Mouse (Mus musculus) thymus, postnatal 10 days (tissue): ENCODE measurements around the gene Fads6.

Experiments used
- DNase-seq, 2 experiments: peaks; one replicate each; pipeline ENCODE4 v3.0.0; 2021; ENCODE audit warnings: low spot score in 2 of 2

Fads6 gene

DNA sequence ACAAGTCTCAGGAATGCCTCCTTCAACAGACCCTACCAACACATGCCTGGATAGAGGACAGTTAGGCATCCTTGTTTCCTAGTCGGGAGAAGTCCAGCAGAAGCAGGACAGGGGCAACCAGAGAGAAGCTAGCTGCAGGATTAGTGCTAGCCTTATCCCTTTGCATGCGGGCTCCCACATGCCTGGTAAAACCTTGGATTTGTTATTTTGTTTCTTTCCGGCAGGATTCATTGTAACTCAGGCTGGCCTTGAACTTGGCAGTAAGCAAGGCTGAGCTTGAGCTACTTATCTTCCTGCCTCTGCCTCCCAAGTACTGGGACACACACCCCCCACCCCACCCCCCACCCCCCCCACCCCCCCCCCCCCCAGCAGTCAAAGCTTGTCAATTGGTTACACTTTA lies 46.2 kb downstream of the Fads6 start:
- no peak for DNase-seq

DNA sequence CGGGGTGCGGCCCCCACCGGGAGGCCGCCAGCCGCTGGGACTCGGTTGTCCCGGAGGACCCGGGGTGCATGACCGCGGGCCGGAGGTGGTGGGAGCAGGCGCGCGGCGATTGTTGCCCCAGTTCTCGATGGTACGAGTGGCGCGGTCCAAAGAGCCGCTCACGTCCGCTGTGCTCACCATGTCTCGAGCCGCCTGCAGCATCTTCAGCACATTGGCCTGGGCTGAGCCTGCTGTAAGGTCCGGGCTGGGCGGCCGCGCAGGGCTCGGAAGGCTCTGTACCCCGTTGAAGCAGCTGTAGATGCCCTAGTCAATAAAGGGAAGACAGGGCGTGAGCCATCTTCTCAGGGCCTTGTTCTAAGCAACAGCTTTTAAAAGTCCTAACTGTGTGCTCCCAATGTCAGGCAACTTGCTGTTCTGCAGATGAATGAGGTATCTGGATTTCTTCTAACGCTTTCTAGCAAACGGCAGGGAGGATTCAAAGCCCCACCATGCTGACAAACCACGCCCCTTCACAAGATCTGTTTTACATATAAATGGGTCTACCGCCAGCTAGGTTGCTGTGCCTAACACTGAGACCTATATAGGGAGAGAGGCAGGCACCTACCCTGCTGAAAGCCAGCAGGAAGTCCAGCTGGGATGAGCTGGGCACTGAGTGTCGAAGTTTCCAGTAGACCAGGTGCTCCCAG lies 46.9 kb downstream of the Fads6 start:
- DNase-seq: no peak

DNA sequence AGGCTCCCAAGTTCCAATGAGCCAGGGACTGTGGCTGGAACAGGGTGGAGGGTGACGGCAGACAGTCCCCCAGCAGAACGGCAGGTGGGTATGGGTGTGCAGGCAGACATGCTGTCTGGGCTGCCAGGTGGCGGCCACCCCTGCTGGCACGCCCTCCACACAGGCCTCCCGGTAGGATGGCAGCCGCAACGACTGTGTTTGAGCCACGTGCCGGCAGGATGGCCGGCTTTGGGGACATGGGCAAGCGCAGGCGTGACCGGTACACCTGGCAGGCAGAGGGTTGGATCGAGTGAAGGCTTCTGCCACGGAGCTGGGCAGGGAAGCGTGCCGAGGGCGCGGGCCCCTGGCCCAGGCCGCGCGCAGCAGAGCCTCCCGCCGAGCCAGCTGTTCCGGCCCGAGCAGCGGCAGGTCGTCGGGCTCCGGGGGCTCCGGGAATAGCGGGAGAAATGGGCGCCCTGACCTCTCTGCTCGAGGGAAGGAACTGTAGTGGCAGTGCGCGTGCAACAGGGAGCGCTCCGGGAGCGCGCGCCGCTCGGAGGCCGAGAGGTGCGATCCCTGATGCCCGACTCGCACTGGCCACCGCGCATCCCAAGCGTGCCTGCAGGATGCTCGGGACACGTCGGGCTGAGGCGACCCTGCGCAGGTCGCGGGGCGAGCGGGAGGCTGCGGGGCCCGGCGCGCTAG lies 47.6 kb downstream of the Fads6 start:
- no peak for DNase-seq

DNA sequence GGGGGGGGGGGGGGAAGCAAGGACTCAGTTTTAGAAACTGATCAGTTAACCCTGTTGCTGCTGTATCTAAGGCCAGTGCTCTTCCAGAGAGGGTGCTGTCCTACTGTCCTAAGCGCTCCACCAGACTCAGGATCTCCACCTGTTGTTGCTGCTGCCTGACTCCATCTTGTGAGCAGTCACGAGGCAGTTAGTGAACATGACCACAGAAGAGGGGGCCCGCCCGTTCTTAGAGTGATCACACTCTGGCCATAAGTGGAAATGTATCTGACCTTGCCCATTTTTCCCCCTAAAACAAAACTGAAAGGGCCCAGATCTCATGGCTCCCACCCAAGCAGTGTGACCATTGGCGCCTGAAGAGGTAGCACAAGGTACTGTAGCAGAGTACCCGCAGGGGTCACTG lies 49.5 kb downstream of the Fads6 start:
- DNase-seq: no peak

DNA sequence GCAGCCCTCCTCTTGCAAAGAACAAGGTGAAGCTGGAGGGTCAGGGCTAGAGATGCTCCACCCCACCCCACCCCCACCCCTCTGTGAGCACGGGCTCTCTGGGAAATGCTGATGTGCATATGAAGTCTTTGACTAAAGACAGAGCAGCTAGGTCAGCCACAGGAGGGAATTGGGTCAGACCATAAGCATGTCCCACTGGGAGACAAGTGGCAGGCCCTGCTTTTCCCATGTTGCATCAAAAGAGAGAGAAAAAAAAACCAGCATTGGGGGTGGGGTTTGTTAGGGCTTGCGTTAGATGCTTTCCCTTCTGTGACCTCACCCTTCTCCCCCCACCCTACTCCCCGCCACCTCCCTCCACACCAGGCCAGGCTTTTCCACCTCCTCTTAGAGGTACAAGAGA lies 50.2 kb downstream of the Fads6 start:
- no peak for DNase-seq

DNA sequence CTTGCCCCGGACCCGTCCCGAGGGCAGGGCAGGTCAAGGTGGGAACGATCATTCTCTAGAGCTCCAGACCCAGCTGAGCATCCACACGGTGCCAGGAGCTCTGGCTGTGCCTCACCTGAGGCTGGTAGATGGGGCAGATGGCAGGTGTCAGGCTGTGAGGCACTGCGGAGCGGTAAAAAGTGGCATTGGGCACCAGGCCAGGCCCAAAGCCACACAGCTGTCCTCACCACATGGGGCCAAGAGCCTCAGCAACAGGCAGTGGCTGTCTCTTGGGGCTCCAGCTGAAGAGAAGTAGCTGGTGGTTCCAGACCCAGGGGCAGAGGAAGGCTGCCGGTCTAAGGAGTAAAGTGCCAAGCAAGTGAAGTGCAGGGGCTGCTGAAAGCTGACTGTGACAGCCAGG lies 51.1 kb downstream of the Fads6 start:
- no peak for DNase-seq

DNA sequence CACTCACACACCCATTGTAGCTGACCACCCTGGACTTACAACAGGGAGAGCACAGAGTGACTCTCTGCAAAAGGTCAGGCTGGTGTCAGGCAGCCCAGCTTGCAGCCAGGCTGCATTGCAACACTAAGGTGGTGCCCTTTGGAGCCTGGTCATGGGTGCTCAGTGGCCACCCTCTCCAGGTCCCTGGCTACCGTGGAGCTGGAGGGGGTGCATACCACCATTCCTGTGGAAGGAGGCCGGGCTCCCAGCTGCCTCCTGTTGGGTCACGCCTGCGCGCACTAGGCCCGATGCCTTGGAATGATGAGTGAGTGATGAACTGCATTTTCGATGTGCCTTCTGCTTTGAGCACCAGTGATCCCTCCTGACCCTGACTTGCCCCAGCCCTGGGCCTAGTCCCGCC lies 52.6 kb downstream of the Fads6 start:
- DNase-seq: no peak

DNA sequence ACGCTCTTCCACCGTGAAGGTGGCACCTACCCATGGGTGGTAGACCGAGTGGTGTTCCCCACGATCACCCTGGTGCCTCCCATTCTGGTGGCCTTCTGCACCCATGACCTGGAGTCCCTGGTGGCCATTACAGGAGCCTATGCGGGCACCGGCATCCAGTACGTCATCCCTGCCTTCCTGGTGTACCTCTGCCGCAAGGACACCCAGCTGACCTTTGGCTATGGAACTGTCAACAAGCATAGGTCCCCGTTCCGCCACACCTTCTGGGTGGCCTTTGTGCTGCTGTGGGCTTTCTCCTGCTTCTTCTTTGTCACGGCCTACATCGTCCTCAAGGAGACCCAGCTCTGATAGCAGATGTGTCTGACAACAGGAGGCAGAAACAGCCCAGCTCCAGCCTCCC lies 53.7 kb downstream of the Fads6 start:
- DNase-seq: no peak

DNA sequence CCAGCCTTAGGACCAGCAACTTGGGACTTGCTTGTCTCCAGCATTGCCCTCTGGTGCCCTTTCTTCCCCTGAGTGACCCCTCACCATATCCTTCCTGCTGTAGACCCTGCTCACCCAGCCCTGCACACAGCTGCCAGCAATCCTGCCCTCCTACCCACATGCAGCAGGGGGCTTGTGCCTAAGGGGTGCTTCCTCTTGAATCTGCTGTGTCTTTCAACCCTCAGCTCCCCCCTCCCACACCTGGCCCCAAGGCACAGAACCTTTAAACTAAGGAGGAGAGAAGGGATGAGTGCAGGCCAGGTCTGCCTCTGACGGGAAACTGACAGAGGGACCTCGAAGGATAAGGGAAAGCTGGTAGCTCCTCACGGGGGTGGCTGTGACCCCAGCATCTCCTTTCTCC lies 54.7 kb downstream of the Fads6 start:
- DNase-seq: peak; percentile 45 to 49

DNA sequence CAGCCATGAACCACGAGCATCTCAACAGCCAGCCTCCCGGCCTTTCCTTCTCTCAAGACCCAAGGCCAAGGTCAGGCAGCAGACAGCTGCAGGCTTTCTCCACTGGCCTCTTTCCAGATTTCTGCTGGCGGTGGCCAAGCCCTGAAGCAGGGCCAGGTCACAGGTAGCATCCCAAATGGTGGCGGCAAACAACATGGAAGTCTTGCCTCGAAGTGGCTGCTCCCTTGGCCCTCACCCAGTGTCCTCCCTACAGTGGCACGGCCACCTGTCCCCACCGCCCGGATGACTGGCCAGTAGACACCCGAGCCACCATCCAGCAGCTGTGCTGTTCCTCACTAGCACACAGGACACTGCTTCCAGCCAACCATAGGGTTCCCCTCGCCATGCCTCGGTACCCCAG lies 56.1 kb downstream of the Fads6 start:
- no peak for DNase-seq

DNA sequence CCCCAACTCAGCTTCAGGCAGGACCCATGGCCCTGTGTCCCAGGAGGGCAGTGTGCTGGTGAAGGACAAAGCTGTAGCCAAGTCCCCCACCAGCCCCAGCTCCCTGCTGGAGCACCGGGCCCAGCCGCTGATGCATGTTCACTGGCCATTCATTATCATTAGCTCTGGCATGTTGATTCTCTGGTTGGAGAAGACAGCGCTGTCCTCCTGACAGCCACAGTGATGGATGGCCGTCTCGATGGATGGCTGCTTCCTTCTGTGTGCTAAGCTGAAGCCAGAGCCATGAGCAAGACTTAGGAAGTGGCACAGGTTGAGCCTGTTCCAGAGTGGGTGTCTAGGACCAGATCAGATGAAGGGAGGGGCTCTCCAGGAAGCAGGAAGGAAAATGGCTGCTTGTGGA lies 60.9 kb downstream of the Fads6 start:
- no peak for DNase-seq

DNA sequence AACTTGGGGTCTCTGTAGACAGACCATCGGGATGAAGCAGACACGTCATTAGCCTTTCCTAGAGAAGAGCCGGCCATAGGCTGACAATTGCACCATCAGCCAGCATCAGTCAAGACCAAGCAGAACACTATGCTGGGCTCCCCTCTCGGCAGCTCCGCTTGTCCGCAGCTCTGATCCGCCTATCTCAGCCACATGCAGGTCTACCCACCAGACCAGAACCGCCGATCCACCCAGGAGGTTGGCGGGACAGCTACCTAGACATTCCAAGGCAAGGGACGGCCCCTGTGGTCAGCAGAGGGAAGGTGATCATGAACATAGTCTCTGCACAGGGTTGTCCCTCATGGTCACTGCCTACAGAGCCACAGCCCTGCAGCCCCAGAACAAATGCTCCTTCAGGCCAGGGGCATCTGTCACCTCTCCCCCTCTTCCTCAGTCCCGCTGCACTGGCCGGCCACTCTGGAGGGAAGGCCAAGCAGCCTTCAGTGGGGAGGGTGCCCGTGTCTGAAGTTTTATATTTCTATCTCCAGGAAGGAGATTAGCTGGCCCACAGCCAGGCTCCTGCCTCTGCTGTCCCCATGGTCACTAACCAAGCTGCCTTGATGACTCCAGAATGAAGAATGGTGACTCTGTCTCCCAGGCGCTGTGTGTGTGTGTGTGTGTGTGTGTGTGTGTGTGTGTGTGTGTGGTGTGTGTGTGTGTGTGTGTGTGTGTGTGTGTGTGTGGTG lies 63.0 kb downstream of the Fads6 start:
- DNase-seq: no peak

DNA sequence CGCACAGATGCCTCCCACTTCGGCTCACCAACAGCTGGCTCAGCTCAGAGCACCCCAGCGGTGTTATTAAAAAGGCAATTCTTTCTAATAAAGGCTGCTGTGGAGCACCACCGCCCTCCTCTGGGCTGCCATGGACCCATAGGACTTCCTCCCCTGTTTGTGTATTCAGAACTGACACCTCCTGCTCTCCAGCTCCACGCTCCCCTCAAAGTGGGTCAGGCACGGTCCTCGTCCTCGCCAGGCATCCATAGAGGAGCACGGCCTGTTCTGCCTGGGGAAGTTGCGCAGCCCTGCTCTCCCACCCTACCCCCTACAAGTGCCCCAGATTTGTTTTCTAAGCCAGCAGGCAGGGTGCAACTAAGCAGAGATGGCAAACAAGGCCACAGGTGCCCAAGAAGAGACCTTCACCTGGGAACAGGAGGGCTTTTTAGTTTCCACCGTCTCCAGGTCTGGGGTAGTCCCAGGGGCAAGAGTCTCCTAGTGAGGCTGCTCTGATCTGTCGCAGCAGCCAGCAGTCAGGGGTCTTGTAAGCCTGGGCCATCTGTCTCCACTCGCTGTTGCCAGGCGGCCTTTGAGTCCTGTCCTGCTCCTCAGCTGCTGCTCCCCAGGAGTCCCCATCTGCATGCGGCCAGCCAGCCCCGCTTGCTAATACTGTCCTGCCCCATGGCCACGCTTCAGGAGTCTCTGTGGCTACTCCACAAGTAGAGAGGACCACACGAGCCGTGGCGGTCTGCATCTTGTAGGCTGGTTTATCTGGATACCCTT lies 63.8 kb downstream of the Fads6 start:
- DNase-seq: no peak

DNA sequence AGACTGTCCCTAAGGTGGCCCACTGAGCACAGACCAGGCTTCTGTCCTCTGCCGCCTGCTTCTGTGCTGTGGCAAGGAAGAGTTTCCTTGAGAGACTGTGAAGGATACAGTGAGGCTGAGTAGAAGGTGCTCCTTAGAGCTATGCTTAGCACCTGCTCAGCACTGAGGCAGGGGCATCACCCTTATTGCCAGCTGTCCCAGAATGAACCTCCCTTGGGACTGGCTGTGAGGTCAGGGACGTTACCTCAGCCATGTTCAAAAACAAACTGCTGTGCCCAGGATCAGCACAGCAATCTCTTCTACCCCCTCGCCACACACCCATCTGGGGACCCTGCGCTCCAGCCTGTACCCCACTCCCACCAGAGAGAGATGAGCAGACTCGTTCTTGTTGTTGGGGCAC lies 64.6 kb downstream of the Fads6 start:
- DNase-seq: no peak

DNA sequence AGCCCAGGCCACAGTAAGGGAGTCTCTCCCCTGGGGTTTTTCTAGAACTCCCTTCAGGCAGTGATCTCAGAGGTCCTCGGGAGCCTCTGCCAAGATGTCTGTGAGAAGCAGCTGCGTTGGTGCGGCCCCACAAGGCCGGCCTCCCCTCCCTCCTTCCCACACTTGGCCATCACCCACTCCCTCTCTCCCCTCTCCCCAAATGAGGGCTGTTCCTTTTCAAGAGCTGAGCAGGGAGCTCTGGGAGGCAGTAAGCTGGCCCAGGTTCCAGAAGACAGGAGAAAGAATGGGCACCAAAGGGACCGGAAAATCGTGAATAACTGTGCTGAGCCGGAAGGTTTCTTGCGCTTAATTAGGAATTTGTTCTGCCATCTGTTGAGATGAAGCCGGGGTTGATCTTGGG lies 65.5 kb downstream of the Fads6 start:
- no peak for DNase-seq

DNA sequence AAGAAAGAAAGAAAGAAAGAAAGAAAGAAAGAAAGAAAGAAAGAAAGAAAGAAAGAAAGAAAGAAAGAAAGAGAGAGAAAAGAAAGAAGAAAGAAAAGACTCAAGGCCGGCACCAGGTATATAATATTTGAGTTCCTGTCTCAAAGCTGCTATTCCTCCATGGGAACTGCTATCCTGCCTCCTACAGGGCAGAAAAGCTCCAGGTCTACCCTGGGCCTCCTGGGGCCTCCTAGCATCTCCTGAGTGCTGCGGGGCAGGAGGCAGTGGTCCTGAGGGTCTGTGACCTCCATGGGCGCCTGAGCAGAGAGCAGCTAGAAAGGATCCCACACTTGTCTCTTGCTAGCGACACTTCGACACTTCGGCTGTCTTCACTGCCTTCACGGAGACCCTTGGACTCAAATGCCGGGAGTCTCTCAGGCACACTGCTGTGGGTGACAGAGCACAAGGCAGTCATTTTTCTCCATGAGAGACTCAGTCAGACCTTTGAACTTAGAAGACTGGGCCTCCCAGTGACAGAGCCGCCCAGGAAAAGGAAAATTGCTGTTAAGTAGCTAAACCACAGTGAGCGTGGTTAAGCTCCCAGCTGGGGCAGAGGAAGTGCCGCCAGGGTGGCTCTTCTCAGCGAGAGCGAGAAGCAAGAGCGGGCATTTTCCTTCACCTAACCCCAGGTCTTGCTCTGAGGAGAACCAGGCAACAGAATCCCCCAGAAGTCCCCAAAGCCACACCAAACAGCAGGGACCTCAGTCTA lies 66.1 kb downstream of the Fads6 start:
- peak; percentile 76 to 79 for DNase-seq
